Mouse (Mus musculus) adrenal gland, adult 8-10 months (tissue): ENCODE data around the gene Ppp1r14b. TPM values are rescaled to one million over a fixed set of nuclear protein-coding genes. Genes with fewer than 3 reads are reported as not detected.
A peak's percentile ranks its signal among the peaks of the same experiment; 100 is the strongest.

ENCODE experiments used
- DNase-seq: peaks from one replicate; pipeline ENCODE4 v3.0.0; 2022
- total RNA-seq, 4 experiments: library from RNA; stranded (reverse); gene quantifications; 2 replicates each; pipeline ENCODE4 v1.2.4; 2022

Ppp1r14b gene
- total RNA-seq, 4 experiments from 2014 or later = 153 to 231 (median 191) TPM

DNA sequence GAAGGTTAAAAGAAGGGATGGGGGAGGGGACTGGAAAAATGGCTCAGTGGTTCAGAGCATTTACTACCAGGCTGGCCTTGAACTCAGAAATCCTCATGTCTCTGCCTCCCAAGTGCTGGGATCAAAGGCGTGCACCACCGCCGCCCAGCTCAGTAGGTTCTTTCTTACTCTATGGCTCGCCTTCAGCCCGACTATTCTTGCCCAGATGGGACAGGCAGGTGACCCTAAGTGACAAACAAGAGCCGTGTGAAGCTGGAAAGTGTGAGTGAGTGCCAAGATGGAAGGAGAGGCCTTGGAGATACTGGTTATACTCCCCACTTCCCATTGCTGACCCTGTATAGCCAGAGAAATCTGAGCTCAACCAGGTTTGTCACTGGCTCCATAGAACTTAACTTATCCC is 31.1 kb upstream of the Ppp1r14b start:
- no peak for DNase-seq

- DNase-seq = no peak
Observed at GRCm38 (mm10) chr19:6947742-6948141, 27.0 kb upstream of the Ppp1r14b start.

DNA sequence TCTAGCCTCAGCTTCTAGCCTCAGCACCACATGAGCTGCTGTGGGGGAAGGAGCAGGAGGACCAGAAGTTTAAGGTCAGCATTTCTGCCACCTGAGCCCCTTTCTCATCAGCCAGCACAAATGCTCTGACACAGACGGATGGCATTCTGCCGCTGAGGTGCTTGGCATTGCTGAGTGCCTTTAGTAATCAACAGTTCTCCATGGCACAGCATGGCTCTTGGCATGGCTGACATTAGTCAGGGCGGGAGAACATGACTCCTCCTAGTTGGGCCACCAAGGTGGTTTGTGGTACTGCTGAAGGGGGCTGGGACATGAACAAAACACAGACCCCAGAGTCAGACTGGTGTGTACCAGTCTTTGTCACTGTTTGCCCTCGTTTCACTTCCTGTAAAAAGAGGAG is 26.6 kb upstream of the Ppp1r14b start:
- DNase-seq = no peak

DNA sequence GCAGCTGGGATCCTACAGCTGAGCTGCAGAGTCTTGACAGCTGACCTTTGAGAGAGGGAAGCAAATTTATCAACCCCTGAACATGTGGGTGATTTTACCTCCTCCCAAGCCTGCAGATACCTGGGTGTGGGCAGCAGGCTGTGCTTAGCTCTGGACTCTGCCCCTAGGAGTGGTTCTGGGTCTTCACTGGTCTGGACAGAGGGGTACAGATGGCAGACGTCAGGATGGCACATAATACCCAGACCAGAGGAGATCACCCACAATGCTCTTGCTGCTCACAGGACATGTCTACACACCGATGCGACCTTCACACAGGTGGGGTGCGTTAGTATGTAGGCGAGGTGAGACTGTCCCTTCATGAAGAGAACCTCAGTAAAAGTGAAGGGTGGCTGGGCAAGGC is 25.2 kb upstream of the Ppp1r14b start:
- DNase-seq = no peak

GRCm38 (mm10) chr19:6949951-6950350 is 24.8 kb upstream of the Ppp1r14b start:
- DNase-seq = no peak

DNA sequence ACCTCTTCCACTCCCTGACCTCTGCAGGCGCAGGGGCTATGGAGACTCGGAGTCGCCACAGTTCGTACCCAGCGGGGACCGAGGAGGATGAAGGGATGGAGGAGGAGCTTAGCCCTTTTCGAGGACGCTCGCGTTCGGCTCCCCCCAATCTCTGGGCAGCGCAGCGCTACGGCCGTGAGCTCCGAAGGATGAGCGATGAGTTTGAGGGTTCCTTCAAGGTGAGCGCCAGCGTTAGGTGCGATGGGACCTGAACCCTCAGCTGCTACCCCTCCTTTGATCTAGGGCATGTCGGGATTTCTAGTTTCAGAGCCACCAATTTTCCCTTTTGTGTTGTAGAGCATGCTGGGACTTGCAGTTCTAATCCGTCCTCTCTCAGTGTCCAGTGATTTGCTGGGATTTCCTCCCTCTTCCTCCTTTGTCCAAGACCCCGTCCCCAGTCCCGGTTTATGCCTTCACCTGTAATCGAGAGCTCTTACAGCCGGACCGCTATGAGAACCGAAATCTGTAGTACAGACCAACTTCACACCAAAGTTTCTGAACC is 24.1 kb upstream of the Ppp1r14b start:
- DNase-seq = peak; percentile 64

DNA sequence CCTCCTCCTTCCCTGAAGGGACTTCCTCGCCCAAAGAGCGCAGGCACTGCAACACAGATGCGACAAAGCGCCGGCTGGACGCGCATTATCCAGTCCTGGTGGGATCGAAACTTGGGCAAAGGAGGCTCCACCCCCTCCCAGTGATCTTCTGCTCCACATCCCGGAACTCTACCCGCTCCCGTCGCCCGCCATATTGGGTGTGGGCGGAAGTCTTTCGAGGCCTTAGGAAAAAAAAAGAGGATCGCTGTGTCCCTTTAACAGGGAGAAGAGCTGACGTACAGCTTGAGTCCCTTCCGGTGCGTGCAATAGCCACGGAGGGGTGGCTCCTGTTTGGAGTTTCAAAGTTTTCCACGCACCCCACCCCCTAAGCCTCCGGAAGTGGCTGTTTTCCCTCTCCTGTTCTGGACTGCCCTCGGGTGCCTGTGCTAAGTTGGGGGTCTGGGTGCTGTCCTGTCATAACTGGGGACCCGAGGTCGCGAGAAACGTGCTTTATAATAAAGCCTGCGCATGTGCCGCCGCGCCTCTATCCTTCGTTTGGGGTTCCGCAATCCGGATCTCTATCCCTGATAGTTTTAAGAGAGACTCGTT is 23.3 kb upstream of the Ppp1r14b start:
- DNase-seq = peak; percentile 98

DNA sequence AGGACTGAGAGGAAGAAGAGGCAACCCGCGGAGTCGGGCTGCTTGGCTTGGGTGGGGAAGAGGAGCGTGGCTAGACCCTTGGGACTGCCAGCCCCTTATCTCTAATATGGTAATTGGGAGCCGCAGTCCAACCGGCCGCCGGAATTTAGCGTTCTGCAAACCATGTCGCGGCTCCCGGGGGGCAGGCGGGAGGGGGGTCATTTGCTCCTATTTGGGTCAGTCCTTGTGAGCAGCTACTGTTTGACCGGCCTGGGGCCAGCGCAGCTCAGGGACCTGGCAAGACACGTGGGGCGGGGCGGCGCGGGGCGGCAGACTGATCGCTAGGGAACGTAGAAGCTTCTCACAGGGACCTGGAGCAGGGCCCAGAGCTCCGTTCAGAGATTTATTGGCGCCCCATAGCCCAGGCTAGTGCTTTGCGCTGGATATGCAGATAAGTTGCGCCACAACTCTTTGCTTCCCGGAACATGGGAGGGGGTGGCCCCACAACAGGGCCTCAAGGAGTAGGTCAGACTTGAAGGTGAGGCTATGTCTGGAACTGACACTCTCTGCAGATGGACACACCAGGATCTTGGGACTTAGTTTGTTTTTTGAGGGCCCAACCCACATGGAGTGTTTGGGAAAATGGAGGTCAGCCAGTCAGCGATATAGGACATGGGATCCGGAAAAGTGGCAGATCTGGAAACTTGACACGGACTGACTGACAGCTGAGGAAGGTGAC is 22.6 kb upstream of the Ppp1r14b start:
- DNase-seq = peak; percentile 91

GRCm38 (mm10) chr19:6952712-6953037 is 22.1 kb upstream of the Ppp1r14b start:
- peak; percentile 82 for DNase-seq

- no peak for DNase-seq
Observed at GRCm38 (mm10) chr19:6954046-6954445, 20.7 kb upstream of the Ppp1r14b start.

DNA sequence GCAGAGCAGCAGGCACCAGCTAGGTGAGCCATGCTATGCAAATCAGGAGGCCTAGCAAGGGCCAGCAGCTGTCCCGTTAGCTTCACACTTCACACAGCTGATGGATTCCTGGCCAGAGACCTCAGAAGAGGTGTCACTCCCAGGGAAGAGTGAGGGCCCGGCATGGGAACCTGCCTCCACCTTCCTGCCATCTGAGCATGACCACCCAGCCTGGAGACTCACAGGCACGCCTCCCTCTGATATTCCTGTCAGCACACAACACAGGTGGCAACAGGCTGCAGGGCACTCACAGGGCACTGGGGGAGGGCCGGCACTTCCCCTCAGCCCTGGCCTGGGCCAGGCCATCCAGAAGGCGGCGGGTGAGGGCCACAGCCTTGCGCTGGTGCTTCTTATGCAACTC is 19.3 kb upstream of the Ppp1r14b start:
- no peak for DNase-seq

- no peak for DNase-seq
Observed at GRCm38 (mm10) chr19:6956461-6956860, 18.3 kb upstream of the Ppp1r14b start.

DNA sequence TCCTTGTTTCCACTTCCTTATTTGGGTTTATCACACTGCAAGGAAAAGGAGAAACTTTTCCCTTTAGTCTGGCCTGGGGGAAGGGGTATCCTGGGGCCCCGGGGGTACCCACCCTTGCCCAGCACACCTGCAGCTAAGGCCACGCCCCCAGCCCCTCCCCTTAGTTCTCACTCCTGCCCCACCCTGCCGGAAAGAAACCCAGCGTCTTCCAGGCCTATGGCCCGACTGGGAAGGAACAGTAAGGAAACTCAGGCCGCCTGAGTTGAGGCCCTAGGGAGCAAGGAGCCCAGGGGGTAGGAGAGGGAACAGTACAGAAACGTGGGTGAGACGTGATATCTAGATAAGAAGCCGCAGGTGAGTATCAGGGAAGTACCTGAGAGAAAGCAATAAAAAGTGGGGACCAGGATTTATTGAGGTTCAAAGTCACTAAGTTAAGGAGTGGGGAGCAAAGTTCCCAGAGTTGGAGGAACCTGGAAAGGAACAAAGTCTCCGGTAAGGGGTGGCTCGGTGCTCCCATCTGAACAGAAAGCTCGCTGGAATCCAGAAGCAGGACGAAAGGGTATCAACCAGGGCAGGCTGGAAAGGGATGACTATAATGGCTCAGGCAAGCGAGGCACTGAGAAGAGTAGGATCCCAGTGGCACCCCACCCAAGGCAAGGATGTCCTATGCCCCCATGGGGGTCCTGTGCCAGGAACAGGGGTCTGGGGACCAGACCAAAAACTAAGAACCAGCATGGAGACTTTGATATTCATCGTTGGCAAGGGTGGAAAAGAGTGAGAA is 6.1 kb upstream of the Ppp1r14b start:
- no peak for DNase-seq

- no peak for DNase-seq
Observed at GRCm38 (mm10) chr19:6969291-6969664, 5.5 kb upstream of the Ppp1r14b start.

DNA sequence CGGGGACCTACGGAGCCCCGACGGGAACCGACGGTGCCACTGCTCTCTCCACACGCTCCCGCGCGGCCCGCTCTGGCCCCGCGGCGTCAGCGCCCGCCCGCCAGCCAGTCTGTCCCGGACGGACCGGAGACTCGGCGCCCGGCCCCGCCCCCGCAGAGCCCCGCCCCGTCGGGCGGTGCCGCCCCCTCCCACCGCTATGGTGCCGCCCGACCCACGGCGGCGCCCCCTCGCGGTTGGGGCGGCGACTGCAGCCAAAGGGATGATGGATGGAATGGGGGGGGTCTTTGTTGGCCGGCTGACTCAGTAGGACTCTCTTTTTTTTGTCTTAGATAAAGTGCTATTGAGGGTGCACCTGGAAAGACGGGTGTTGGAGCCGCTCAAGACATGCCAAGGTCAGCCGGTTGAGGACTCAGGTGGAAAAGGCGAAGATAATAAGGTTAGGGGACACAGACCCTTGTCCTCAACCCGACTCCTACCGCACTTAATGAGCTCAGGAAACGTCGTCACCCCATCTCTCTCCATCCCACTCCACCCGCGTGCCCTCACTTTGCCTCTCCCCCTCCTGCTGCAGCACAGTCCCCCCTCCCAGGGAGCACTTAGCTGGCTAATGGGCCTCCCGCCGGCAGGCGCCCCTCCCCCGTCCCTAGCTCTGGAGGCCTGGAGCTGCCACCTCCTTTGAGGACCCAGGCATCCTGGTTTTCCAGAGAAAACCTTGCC is 4.9 kb upstream of the Ppp1r14b start:
- DNase-seq = no peak

DNA sequence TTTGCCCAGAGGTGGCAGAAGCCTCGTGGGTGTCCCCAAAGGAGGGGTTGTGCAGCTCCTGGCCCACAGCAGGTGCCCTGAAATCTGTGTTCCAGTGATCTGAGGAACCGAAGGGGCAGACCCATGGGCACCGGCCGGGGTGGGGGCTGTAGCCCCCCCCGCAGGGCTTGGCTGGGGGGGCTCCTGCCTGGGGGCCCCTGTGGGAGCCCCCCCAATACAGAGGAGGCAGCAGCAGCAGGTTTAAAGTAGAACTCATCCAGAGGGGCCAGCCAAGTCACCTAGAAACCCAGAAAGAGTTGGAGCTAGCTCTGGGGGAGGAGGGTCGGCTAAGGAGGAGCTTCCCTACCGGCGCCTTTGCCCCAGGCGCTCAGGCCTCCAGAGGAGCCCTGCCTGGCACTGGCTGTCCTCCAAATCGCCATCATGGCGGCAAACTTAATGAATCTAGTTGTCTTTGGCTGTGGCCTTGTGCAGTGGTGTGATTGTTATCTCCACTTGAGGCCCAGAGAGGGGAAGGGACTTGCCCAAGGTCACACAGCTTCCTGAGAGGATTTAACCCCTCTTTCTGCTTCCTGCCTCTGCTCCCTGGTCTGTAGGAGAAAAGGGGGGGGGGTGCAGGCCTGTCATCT is 4.2 kb upstream of the Ppp1r14b start:
- DNase-seq = no peak

DNA sequence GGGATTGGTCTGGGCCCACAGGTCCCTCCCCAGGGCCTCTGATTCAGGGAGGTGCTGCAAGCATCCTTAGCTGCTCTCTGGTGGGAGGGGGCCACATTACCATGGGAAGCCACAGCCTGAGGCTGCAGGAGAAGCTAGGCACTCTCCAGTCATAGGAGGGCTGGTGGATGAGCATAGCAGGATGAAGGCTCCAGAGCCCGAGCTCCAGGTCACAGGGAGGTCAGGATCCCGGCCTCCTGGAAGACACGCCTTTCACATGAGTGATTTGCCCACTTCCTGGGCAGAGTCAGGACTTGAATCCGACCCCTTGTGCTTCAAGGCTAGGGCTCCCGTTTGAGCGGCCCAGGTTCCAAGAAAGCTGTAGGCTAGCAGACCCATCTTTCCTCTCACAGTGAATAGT is 3.1 kb upstream of the Ppp1r14b start:
- no peak for DNase-seq

DNA sequence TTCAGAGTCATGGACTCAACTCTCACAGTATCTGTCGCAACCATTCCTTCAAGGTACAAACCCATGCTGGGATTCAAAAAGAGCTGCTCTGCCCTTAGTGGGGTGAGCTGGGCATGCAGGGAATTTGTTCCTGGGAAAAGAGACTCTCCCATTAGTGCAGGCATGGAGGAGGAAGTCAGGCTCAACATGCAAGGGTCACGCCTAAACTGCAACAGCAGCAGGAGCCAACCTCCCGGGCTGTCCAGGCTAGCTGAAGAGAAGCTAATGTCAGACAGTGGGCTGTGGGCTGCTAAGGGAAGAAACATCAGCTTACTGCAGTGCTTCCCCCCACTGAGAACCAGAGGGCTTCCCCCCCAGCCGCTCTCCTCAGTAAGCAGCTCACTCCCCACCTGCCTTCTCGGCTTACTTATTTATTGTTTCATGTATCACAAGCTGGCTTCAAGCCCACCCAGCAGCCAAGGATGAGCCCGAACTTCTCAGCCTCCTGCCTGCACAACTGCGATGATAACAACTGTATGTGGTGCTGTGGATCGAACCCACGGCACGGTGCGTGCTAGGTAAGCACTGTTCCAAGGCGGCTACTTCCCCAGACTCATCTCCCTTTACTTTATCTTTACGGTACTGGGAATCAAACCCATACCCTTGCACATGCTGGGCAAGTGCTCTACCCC is 2.4 kb upstream of the Ppp1r14b start:
- no peak for DNase-seq

DNA sequence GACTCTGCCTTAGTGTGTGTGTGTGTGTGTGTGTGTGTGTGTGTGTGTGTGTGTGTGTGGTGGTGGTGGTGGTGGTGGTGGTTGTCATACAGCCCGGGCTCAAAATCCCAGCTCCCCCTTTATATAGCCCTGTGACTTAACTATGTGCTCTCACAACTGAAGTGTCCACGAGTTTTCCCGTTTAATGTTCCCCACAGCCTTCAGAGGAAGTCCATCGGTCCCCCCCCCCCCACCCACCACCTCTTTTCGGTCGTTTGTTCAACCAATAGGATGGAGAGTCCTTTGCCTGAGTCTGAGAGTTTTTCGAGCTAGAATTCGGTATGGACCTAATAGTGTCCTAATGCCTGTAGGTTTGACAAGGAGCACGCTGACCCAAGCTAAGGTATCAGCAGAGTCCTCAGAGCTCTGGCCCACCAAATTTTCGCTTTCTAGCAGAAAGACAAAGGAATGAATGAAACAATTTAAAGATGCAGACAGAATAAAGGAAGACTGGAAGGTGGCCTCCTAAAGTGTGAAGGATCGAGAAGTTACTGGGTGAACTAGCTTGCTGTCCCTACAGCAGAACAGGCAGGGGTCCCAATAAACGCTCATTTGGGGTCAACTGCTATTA is 1.1 kb upstream of the Ppp1r14b start:
- no peak for DNase-seq

GRCm38 (mm10) chr19:6975537-6976521 is 1.1 kb downstream of the Ppp1r14b start, which contains the start of gene Plcb3:
Gene Plcb3 (minus strand): TSS chr19:6976470.
- DNase-seq = peak; percentile 69
